Mouse (Mus musculus): Measurements from ENCODE around the gene Tmigd3. TPM values are rescaled to one million over a fixed set of nuclear protein-coding genes. Genes with fewer than 3 reads are reported as not detected.

The Tmigd3 gene
- total and polyA plus RNA-seq, 2 experiments from 2014 or later: 0.33 TPM; not detected in 1

- H3K4me2 ChIP-seq (ENCODE audit: low read depth, low read length): 0 out of 2 replicates have a peak overlapping the region, but pooled peaks have one; percentile 15
- TF ChIP-seq CTCF (IDR thresholded peaks at IDR 0.05; ENCODE audit: low read depth) (no peak), EP300 (IDR thresholded peaks at IDR 0.05; ENCODE audit: low read depth) (peak; percentile 86)
- peaks cover under 1% of the 10 kb centered on the region; the same call in 1 of the 2 replicates for H3K27me3 ChIP-seq (ENCODE audit: control insufficient read depth, insufficient read depth, low read length)
- H3K27ac ChIP-seq (ENCODE audit: low read depth): peak overlapping the region; percentile 78
- H3K4me1 ChIP-seq (ENCODE audit: control insufficient read depth, insufficient read depth): peaks cover 20% of the 10 kb centered on the region
- H3K9me3 ChIP-seq (replicated peaks; ENCODE audit: control insufficient read depth, low read length): no peaks in the 10 kb centered on the region
- no peaks in the 10 kb centered on the region for H3K36me3 ChIP-seq (replicated peaks; ENCODE audit: control insufficient read depth, insufficient read depth, low read length)
- peak; percentile 92 for ATAC-seq (ENCODE audit: insufficient read depth, low read depth)
- 19% methylated on average over 7 of the region's 7 CpGs for WGBS
- H3K4me3 ChIP-seq (ENCODE audit: low read depth, low read length): no peak overlapping the region
- peak; percentile 91 for DNase-seq (ENCODE audit: low spot score)
- H3K9ac ChIP-seq (replicated peaks; ENCODE audit: low read depth, low read length): no peak overlapping the region
Observed at GRCm38 (mm10) chr3:105825501-105826161, 45.1 kb upstream of the Tmigd3 start.

GRCm38 (mm10) chr3:105831584-105831983 is 39.1 kb upstream of the Tmigd3 start:
- no peaks in the 10 kb centered on the region for H3K27me3 ChIP-seq (ENCODE audit: control insufficient read depth, insufficient read depth, low read length)
- H3K4me3 ChIP-seq (ENCODE audit: low read depth, low read length): no peak overlapping the region
- WGBS: 90% methylated on average over 3 of the region's 3 CpGs
- no peak overlapping the region for H3K27ac ChIP-seq (ENCODE audit: low read depth)
- H3K9me3 ChIP-seq (replicated peaks; ENCODE audit: control insufficient read depth, low read length): no peaks in the 10 kb centered on the region
- ATAC-seq (ENCODE audit: insufficient read depth, low read depth): no peak
- H3K36me3 ChIP-seq (replicated peaks; ENCODE audit: control insufficient read depth, insufficient read depth, low read length): no peaks in the 10 kb centered on the region
- H3K4me2 ChIP-seq (ENCODE audit: low read depth, low read length): no peak overlapping the region
- no peak overlapping the region for H3K9ac ChIP-seq (replicated peaks; ENCODE audit: low read depth, low read length)
- no peak for TF ChIP-seq EP300 (IDR thresholded peaks at IDR 0.05; ENCODE audit: low read depth)
- TF ChIP-seq CTCF (IDR thresholded peaks at IDR 0.05; ENCODE audit: low read depth): no peak
- H3K4me1 ChIP-seq (ENCODE audit: control insufficient read depth, insufficient read depth): 0 out of 2 replicates have a peak, but pooled peaks cover under 1% of the 10 kb centered on the region
- DNase-seq (ENCODE audit: low spot score): no peak

GRCm38 (mm10) chr3:105835875-105836274 is 34.8 kb upstream of the Tmigd3 start:
- WGBS: 52% methylated on average over 3 of the region's 3 CpGs
- DNase-seq (ENCODE audit: low spot score): no peak
- TF ChIP-seq CTCF (IDR thresholded peaks at IDR 0.05; ENCODE audit: low read depth) (no peak), EP300 (IDR thresholded peaks at IDR 0.05; ENCODE audit: low read depth) (no peak)
- Histone ChIP-seq H3K36me3 (replicated peaks; ENCODE audit: control insufficient read depth, insufficient read depth, low read length) (no peaks in the 10 kb centered on the region), H3K9ac (replicated peaks; ENCODE audit: low read depth, low read length) (no peak overlapping the region), H3K9me3 (replicated peaks; ENCODE audit: control insufficient read depth, low read length) (no peaks in the 10 kb centered on the region), H3K4me1 (ENCODE audit: control insufficient read depth, insufficient read depth) (no peaks in the 10 kb centered on the region), H3K27me3 (ENCODE audit: control insufficient read depth, insufficient read depth, low read length) (no peaks in the 10 kb centered on the region), H3K4me2 (ENCODE audit: low read depth, low read length) (no peak overlapping the region), H3K4me3 (ENCODE audit: low read depth, low read length) (no peak overlapping the region), H3K27ac (ENCODE audit: low read depth) (no peak overlapping the region)
- no peak for ATAC-seq (ENCODE audit: insufficient read depth, low read depth)

DNA sequence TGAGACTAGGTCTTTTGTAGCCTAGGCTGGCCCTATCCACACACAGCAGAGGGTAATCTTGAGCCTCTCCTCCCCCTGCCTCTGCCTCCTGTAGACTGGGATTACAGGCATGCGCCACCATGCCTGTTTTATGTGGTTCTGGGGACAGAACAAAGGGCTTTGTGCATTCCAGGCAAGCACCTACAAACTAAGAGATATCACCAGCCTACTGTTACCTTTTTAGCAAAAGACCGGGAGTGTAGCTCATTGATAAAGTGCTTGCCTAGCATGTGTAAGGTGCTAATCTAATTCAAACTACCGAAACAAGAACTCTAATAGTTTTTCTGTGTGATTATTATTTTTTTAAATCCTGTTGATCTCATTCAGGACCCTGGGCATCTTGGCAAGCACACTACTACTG is 33.8 kb upstream of the Tmigd3 start:
- Histone ChIP-seq H3K27me3 (ENCODE audit: control insufficient read depth, insufficient read depth, low read length) (no peaks in the 10 kb centered on the region), H3K4me3 (ENCODE audit: low read depth, low read length) (no peak overlapping the region), H3K36me3 (replicated peaks; ENCODE audit: control insufficient read depth, insufficient read depth, low read length) (no peaks in the 10 kb centered on the region), H3K9ac (replicated peaks; ENCODE audit: low read depth, low read length) (no peak overlapping the region), H3K27ac (ENCODE audit: low read depth) (no peak overlapping the region), H3K9me3 (replicated peaks; ENCODE audit: control insufficient read depth, low read length) (no peaks in the 10 kb centered on the region), H3K4me2 (ENCODE audit: low read depth, low read length) (no peak overlapping the region), H3K4me1 (ENCODE audit: control insufficient read depth, insufficient read depth) (no peaks in the 10 kb centered on the region)
- DNase-seq (ENCODE audit: low spot score): no peak
- TF ChIP-seq EP300 (IDR thresholded peaks at IDR 0.05; ENCODE audit: low read depth): no peak
- WGBS: 61% methylated on average over 3 of the region's 3 CpGs
- ATAC-seq (ENCODE audit: insufficient read depth, low read depth): no peak

DNA sequence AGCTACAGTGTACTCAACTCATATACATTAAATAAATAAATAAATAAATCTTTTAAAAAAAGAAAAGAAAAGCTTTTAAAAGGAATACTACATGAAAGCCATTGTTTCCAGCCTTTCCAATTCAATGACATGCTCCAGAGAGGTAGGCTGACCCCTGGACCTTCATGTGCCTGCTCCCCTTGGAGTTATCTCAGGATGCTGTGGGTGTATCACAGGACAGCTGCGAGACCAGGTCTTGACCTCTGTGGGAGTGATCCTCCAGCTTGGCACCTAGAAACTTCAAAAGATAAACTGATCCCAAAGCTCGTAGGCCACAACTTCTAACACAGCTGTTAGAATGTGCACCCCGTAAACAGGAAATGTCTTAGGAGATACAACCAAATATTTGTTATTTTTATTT is 32.0 kb upstream of the Tmigd3 start:
- Histone ChIP-seq H3K4me3 (ENCODE audit: low read depth, low read length) (no peak overlapping the region), H3K27me3 (ENCODE audit: control insufficient read depth, insufficient read depth, low read length) (no peaks in the 10 kb centered on the region), H3K36me3 (replicated peaks; ENCODE audit: control insufficient read depth, insufficient read depth, low read length) (no peaks in the 10 kb centered on the region), H3K9ac (replicated peaks; ENCODE audit: low read depth, low read length) (no peak overlapping the region), H3K4me2 (ENCODE audit: low read depth, low read length) (no peak overlapping the region), H3K9me3 (replicated peaks; ENCODE audit: control insufficient read depth, low read length) (no peaks in the 10 kb centered on the region), H3K27ac (ENCODE audit: low read depth) (no peak overlapping the region), H3K4me1 (ENCODE audit: control insufficient read depth, insufficient read depth) (no peaks in the 10 kb centered on the region)
- WGBS: 69% methylated on average over 3 of the region's 3 CpGs
- ATAC-seq (ENCODE audit: insufficient read depth, low read depth): no peak
- TF ChIP-seq EP300 (IDR thresholded peaks at IDR 0.05; ENCODE audit: low read depth) (no peak), CTCF (IDR thresholded peaks at IDR 0.05; ENCODE audit: low read depth) (no peak)
- DNase-seq (ENCODE audit: low spot score): no peak

DNA sequence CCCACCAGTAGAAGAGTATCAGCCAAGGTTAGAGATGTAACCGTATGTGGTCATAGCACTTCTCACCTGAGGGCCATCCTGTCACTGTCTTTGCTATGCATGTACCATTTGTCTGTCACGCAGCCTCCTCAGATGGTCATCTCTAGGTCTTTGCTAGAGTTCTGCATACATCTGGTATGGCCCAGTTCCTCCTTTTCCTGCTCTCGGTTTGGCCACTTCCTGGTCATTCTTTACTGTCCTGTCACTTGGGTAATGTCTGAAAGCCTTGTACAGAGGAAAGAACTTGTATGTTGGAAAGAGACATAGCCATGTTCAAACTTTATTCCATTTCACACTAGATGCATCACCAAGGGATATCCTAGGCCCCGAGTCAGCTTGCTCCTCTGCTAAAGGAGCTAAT is 30.9 kb upstream of the Tmigd3 start:
- WGBS: 83% methylated on average over 4 of the region's 4 CpGs

More for the DNA sequence above, 30.9 kb upstream of the Tmigd3 start:
- Histone ChIP-seq H3K9ac (replicated peaks; ENCODE audit: low read depth, low read length) (no peak overlapping the region), H3K4me1 (ENCODE audit: control insufficient read depth, insufficient read depth) (no peaks in the 10 kb centered on the region), H3K9me3 (replicated peaks; ENCODE audit: control insufficient read depth, low read length) (no peaks in the 10 kb centered on the region), H3K4me2 (ENCODE audit: low read depth, low read length) (no peak overlapping the region), H3K4me3 (ENCODE audit: low read depth, low read length) (no peak overlapping the region), H3K27ac (ENCODE audit: low read depth) (no peak overlapping the region), H3K36me3 (replicated peaks; ENCODE audit: control insufficient read depth, insufficient read depth, low read length) (no peaks in the 10 kb centered on the region), H3K27me3 (ENCODE audit: control insufficient read depth, insufficient read depth, low read length) (no peaks in the 10 kb centered on the region)
- ATAC-seq (ENCODE audit: insufficient read depth, low read depth) (no peak), DNase-seq (ENCODE audit: low spot score) (no peak)
- no peak for TF ChIP-seq EP300 (IDR thresholded peaks at IDR 0.05; ENCODE audit: low read depth)
- no peak for TF ChIP-seq CTCF (IDR thresholded peaks at IDR 0.05; ENCODE audit: low read depth)
